Mouse (Mus musculus) megakaryocyte, adult 5-6 weeks (primary cell): ENCODE data around the gene Capn1. TPM values are rescaled to one million over a fixed set of nuclear protein-coding genes. Genes with fewer than 3 reads are reported as not detected.

Experiments
- ATAC-seq: 2 replicates; pipeline ENCODE4 v1.8.0; 2016; ENCODE audit warnings: mild to moderate bottlenecking, inconsistent platforms; ENCODE audit not compliant: poor library complexity, severe bottlenecking
- total RNA-seq, 2 experiments: library from RNA; stranded (forward) in 1 of 2; stranded (reverse) in 1 of 2; fragments of 153-499, 151-499 nt in 1 of 2; fragments of 221-1000, 200-1000 nt in 1 of 2; gene quantifications; 2 replicates each; pipeline versions ENCODE4 v1.2.3 to v1.2.4; 2015 to 2017

Capn1 gene
- total RNA-seq, 2 experiments from 2014 or later = 31.1 to 54.8 TPM

GRCm38 (mm10) chr19:5955704-5956670, 59.7 kb downstream of the Capn1 start:
- ATAC-seq = no peak

GRCm38 (mm10) chr19:5954936-5955335, 60.8 kb downstream of the Capn1 start:
- no peak for ATAC-seq

GRCm38 (mm10) chr19:5954031-5954710, 61.5 kb downstream of the Capn1 start:
- ATAC-seq = no peak

- ATAC-seq = no peak
Observed at GRCm38 (mm10) chr19:5953201-5953770, 62.4 kb downstream of the Capn1 start.

- ATAC-seq = peak; percentile 20; the same call in 1 of the 2 replicates
Observed at GRCm38 (mm10) chr19:5952071-5952691, 63.5 kb downstream of the Capn1 start.

- no peak for ATAC-seq
Observed at GRCm38 (mm10) chr19:5951631-5952030, 64.1 kb downstream of the Capn1 start.

GRCm38 (mm10) chr19:5950218-5950617, 65.5 kb downstream of the Capn1 start:
- ATAC-seq = no peak

- no peak for ATAC-seq
Observed at GRCm38 (mm10) chr19:5945891-5946290, 69.8 kb downstream of the Capn1 start.

- peak; percentile 94 for ATAC-seq
Observed at GRCm38 (mm10) chr19:5945027-5945426, 70.7 kb downstream of the Capn1 start.

GRCm38 (mm10) chr19:5944145-5944544, 71.6 kb downstream of the Capn1 start:
- peak; percentile 66 for ATAC-seq

- no peak for ATAC-seq
Observed at GRCm38 (mm10) chr19:5943404-5943803, 72.3 kb downstream of the Capn1 start.

- no peak for ATAC-seq
Observed at GRCm38 (mm10) chr19:5942581-5942980, 73.1 kb downstream of the Capn1 start.

GRCm38 (mm10) chr19:5940656-5941055, 75.0 kb downstream of the Capn1 start:
- no peak for ATAC-seq

GRCm38 (mm10) chr19:5940173-5940572, 75.5 kb downstream of the Capn1 start:
- no peak for ATAC-seq

- no peak for ATAC-seq
Observed at GRCm38 (mm10) chr19:5939715-5940114, 76.0 kb downstream of the Capn1 start.

Other genes with a start within 250 kb of the Capn1 start
- 20.2 and 21.8 TPM in 2 replicates for gene Scyl1, start 244.5 kb downstream of the Capn1 start, total RNA-seq (2015)
- 30.9 and 41.5 TPM in 2 replicates for gene Scyl1, start 244.5 kb downstream of the Capn1 start, total RNA-seq (2017)
- 21.4 and 21.9 TPM in 2 replicates for gene Frmd8, start 140.6 kb downstream of the Capn1 start, total RNA-seq (2015)
- 19.3 and 23.3 TPM in 2 replicates for gene Frmd8, start 140.6 kb downstream of the Capn1 start, total RNA-seq (2017)
- gene Slc25a45, start 138.1 kb downstream of the Capn1 start, total RNA-seq (2015) = 55.6 and 67.9 TPM in 2 replicates
- 69.1 and 73.5 TPM in 2 replicates for gene Slc25a45, start 138.1 kb downstream of the Capn1 start, total RNA-seq (2017)
- 0.54 and 0.59 TPM in 2 replicates for gene Tigd3, start 121.7 kb downstream of the Capn1 start, total RNA-seq (2015)
- gene Tigd3, start 121.7 kb downstream of the Capn1 start, total RNA-seq (2017) = 1.0 and 1.8 TPM in 2 replicates
- 52.2 and 52.4 TPM in 2 replicates for gene Dpf2, start 102.9 kb downstream of the Capn1 start, total RNA-seq (2015)
- 88.7 and 107 TPM in 2 replicates for gene Dpf2, start 102.9 kb downstream of the Capn1 start, total RNA-seq (2017)
- gene Cdc42ep2, start 91.1 kb downstream of the Capn1 start, total RNA-seq (2015) = 3.0 and 3.4 TPM in 2 replicates
- gene Cdc42ep2, start 91.1 kb downstream of the Capn1 start, total RNA-seq (2017) = 1.7 and 1.9 TPM in 2 replicates
- 36.9 and 37.7 TPM in 2 replicates for gene Pola2, start 51.7 kb downstream of the Capn1 start, total RNA-seq (2015)
- gene Pola2, start 51.7 kb downstream of the Capn1 start, total RNA-seq (2017) = 29.0 and 33.7 TPM in 2 replicates
- gene Slc22a20, start 29.8 kb downstream of the Capn1 start, total RNA-seq (2015) = 0.16 and 0.20 TPM in 2 replicates
- 1.1 and 1.2 TPM in 2 replicates for gene Slc22a20, start 29.8 kb downstream of the Capn1 start, total RNA-seq (2017)
- 16.8 and 17.8 TPM in 2 replicates for gene Syvn1, start 30.7 kb upstream of the Capn1 start, total RNA-seq (2015)
- 6.3 and 7.2 TPM in 2 replicates for gene Syvn1, start 30.7 kb upstream of the Capn1 start, total RNA-seq (2017)
- gene Mrpl49, start 41.9 kb upstream of the Capn1 start, total RNA-seq (2015) = 28.7 and 35.8 TPM in 2 replicates
- 31.0 and 33.0 TPM in 2 replicates for gene Mrpl49, start 41.9 kb upstream of the Capn1 start, total RNA-seq (2017)
- 2,056 and 2,077 TPM in 2 replicates for gene Fau, start 41.9 kb upstream of the Capn1 start, total RNA-seq (2015)
- gene Fau, start 41.9 kb upstream of the Capn1 start, total RNA-seq (2017) = 1,670 and 1,985 TPM in 2 replicates
- 8.9 and 10.0 TPM in 2 replicates for gene Znhit2, start 45.3 kb upstream of the Capn1 start, total RNA-seq (2015)
- gene Znhit2, start 45.3 kb upstream of the Capn1 start, total RNA-seq (2017) = 10.4 and 11.3 TPM in 2 replicates
- gene Tm7sf2, start 52.5 kb upstream of the Capn1 start, total RNA-seq (2015) = 4.7 and 8.6 TPM in 2 replicates
- 4.5 and 4.7 TPM in 2 replicates for gene Tm7sf2, start 52.5 kb upstream of the Capn1 start, total RNA-seq (2017)
- 49.2 and 58.3 TPM in 2 replicates for gene Vps51, start 61.3 kb upstream of the Capn1 start, total RNA-seq (2015)
- gene Vps51, start 61.3 kb upstream of the Capn1 start, total RNA-seq (2017) = 72.9 and 78.7 TPM in 2 replicates
- not detected in 2 replicates for gene Tmem262, start 64.1 kb upstream of the Capn1 start, total RNA-seq (2015)
- not detected in 2 replicates for gene Tmem262, start 64.1 kb upstream of the Capn1 start, total RNA-seq (2017)
- gene Gm28374, start 66.4 kb upstream of the Capn1 start, total RNA-seq (2015) = not detected in 2 replicates
- gene Gm28374, start 66.4 kb upstream of the Capn1 start, total RNA-seq (2017) = 0.33 and 0.51 TPM in 2 replicates
- gene Zfpl1, start 69.1 kb upstream of the Capn1 start, total RNA-seq (2015) = 15.3 and 15.8 TPM in 2 replicates
- 29.2 and 33.7 TPM in 2 replicates for gene Zfpl1, start 69.1 kb upstream of the Capn1 start, total RNA-seq (2017)
- 30.5 and 32.2 TPM in 2 replicates for gene Cdca5, start 69.1 kb upstream of the Capn1 start, total RNA-seq (2015)
- gene Cdca5, start 69.1 kb upstream of the Capn1 start, total RNA-seq (2017) = 24.3 and 26.6 TPM in 2 replicates
- 0.62 and 1.2 TPM in 2 replicates for gene AC131692.1, start 78.5 kb upstream of the Capn1 start, total RNA-seq (2015)
- gene AC131692.1, start 78.5 kb upstream of the Capn1 start, total RNA-seq (2017) = 0.15 TPM in 1 of 2 replicates, not detected in the other
- 0.32 and 1.2 TPM in 2 replicates for gene Naaladl1, start 89.9 kb upstream of the Capn1 start, total RNA-seq (2015)
- gene Naaladl1, start 89.9 kb upstream of the Capn1 start, total RNA-seq (2017) = 0.28 and 0.55 TPM in 2 replicates
- 3.4 and 5.7 TPM in 2 replicates for gene Sac3d1, start 102.8 kb upstream of the Capn1 start, total RNA-seq (2015)
- 3.9 and 4.0 TPM in 2 replicates for gene Sac3d1, start 102.8 kb upstream of the Capn1 start, total RNA-seq (2017)
- 9.9 and 13.5 TPM in 2 replicates for gene Snx15, start 112.4 kb upstream of the Capn1 start, total RNA-seq (2015)
- 5.2 and 6.4 TPM in 2 replicates for gene Snx15, start 112.4 kb upstream of the Capn1 start, total RNA-seq (2017)
- gene Batf2, start 125.1 kb upstream of the Capn1 start, total RNA-seq (2015) = 1.1 and 1.4 TPM in 2 replicates
- 0.48 and 0.49 TPM in 2 replicates for gene Batf2, start 125.1 kb upstream of the Capn1 start, total RNA-seq (2017)
- gene Arl2, start 125.7 kb upstream of the Capn1 start, total RNA-seq (2015) = 9.1 and 10.6 TPM in 2 replicates
- gene Arl2, start 125.7 kb upstream of the Capn1 start, total RNA-seq (2017) = 8.0 and 9.7 TPM in 2 replicates
- 0.58 TPM in 1 of 2 replicates, not detected in the other for gene Majin, start 168.5 kb upstream of the Capn1 start, total RNA-seq (2015)
- not detected in 2 replicates for gene Majin, start 168.5 kb upstream of the Capn1 start, total RNA-seq (2017)
- gene Gpha2, start 210.5 kb upstream of the Capn1 start, total RNA-seq (2015) = not detected in 2 replicates
- gene Gpha2, start 210.5 kb upstream of the Capn1 start, total RNA-seq (2017) = not detected in 2 replicates
- 5.1 and 5.7 TPM in 2 replicates for gene Ppp2r5b, start 220.0 kb upstream of the Capn1 start, total RNA-seq (2015)
- 3.5 and 6.7 TPM in 2 replicates for gene Ppp2r5b, start 220.0 kb upstream of the Capn1 start, total RNA-seq (2017)
- gene Atg2a, start 225.8 kb upstream of the Capn1 start, total RNA-seq (2015) = 9.8 and 10.1 TPM in 2 replicates
- 8.5 and 10.3 TPM in 2 replicates for gene Atg2a, start 225.8 kb upstream of the Capn1 start, total RNA-seq (2017)